In genomic region chr5:24730488-24730871, GRCm38 (mm10) we compare ENCODE assay signal across 7 mouse cellular contexts. TPM values are rescaled to one million over a fixed set of nuclear protein-coding genes. Genes with fewer than 3 reads are reported as not detected.
DNase-seq lines count a peak whose midpoint lies in the region; ATAC-seq and TF ChIP-seq lines count a peak whose summit lies in the region.

Gene Wdr86 (minus strand): TSS chr5:24730727.

- H3K36me3 ChIP-seq in testis, adult 2 months (ENCODE audit: control insufficient read depth, insufficient read depth, low read length): no peaks in the 10 kb centered on the region
- no peaks in the 10 kb centered on the region for H3K36me3 ChIP-seq in liver, embryonic 12.5 days

- peaks cover 18% of the 10 kb centered on the region for H3K4me1 ChIP-seq in testis, adult 2 months (ENCODE audit: control insufficient read depth, insufficient read depth, low read length)
- H3K4me1 ChIP-seq in liver, embryonic 12.5 days: peaks cover 43% of the 10 kb centered on the region

- peak within 1 kb of the TSS; percentile 42; the same call in 1 of the 2 replicates for H3K9ac ChIP-seq in liver, embryonic 12.5 days

- no peak for ATAC-seq in liver, embryonic 12.5 days
- ATAC-seq in monocyte, adult 5-6 weeks (replicated peaks; ENCODE audit: insufficient number of reproducible peaks, low FRiP score, low TSS enrichment, poor library complexity, severe bottlenecking): no peak
- ATAC-seq in inflammation-experienced regulatory T-cells, adult 6 months: no peak

- H3K27ac ChIP-seq in testis, adult 2 months (ENCODE audit: control insufficient read depth, insufficient read depth, low read depth, low read length): no peak within 1 kb of the TSS; the same call in 1 of the 2 replicates
- H3K27ac ChIP-seq in liver, embryonic 12.5 days: no peak within 1 kb of the TSS

- no peak for DNase-seq in testis, postnatal 14 days (ENCODE audit: low spot score)
- DNase-seq in forelimb bud, embryonic 11.5 days (ENCODE audit: low read depth, low spot score): peak; percentile 64
- no peak for DNase-seq in urinary bladder, adult 2 months (ENCODE audit: low spot score)

- no peak for TF ChIP-seq POLR2A in testis, adult 2 months (IDR thresholded peaks at IDR 0.05; ENCODE audit: control insufficient read depth, low read depth, low read length)

- no peak for TF ChIP-seq CTCF in testis, adult 2 months (IDR thresholded peaks at IDR 0.05; ENCODE audit: control insufficient read depth, insufficient read depth, insufficient replicate concordance, low read depth, low read length)

- peak within 1 kb of the TSS; percentile 69 for H3K4me3 ChIP-seq in testis, adult 2 months (ENCODE audit: control insufficient read depth, low read depth, low read length)
- H3K4me3 ChIP-seq in liver, embryonic 12.5 days: peak within 1 kb of the TSS; percentile 50

- WGBS in liver, embryonic 12.5 days (ENCODE audit: insufficient replicate concordance): under 1% methylated on average over 23 of the region's 23 CpGs

- no peaks in the 10 kb centered on the region for H3K9me3 ChIP-seq in liver, embryonic 12.5 days (replicated peaks)

- no peaks in the 10 kb centered on the region; the same call in 1 of the 2 replicates for H3K27me3 ChIP-seq in testis, adult 2 months (ENCODE audit: control insufficient read depth, insufficient read depth, low read length)
- H3K27me3 ChIP-seq in liver, embryonic 12.5 days (replicated peaks): peaks cover 56% of the 10 kb centered on the region

- peak within 1 kb of the TSS; percentile 64 for H3K4me2 ChIP-seq in liver, embryonic 12.5 days

RNA-seq across cellular contexts. Expression of gene Wdr86, which starts in this region (rescaled TPM):
- 0.78 and 1.0 TPM in 2 replicates for polyA plus RNA-seq in testis, adult 2 months (2012; rRNA removed)
- 3.5 and 3.9 TPM in 2 replicates for polyA plus RNA-seq in liver, embryonic 12.5 days (2016; fragmentation: Nextera tagmentation; extraction: Ambion mirVana)
- polyA plus RNA-seq in urinary bladder, adult 2 months (2012; rRNA removed): 0.62 and 0.98 TPM in 2 replicates
- total RNA-seq in monocyte, adult 5-6 weeks (2017): 0.21 to 1.6 TPM in 2 of 3 replicates, not detected in the other
- polyA plus RNA-seq in inflammation-experienced regulatory T-cells, adult 6 months (2017; shearing (Covaris generic)): under 1 TPM in 2 of 3 experiments, not detected in 1; 0.23 to 0.80 TPM
